Mouse (Mus musculus): ENCODE measurements around the gene Pde4b. TPM values are rescaled to one million over a fixed set of nuclear protein-coding genes. Genes with fewer than 3 reads are reported as not detected.

Gene Pde4b
- polyA plus RNA-seq, 1 experiment from 2014 or later: 6.8 TPM

GRCm38 (mm10) chr4:102429730-102430341 is 342.5 kb downstream of the Pde4b start:
- 15% methylated on average over 4 of the region's 4 CpGs for WGBS
- H3K27ac ChIP-seq (replicated peaks; ENCODE audit: low read depth, low read length): 0 out of 2 replicates have a peak overlapping the region, but pooled peaks have one; percentile 30

GRCm38 (mm10) chr4:102432040-102432782 is 344.9 kb downstream of the Pde4b start:
- Histone ChIP-seq H3K36me3 (ENCODE audit: control insufficient read depth, insufficient read depth, low read length) (no peaks in the 10 kb centered on the region), H3K4me1 (ENCODE audit: control insufficient read depth, insufficient read depth, low read length) (peaks cover 4% of the 10 kb centered on the region; the same call in 1 of the 2 replicates), H3K9me3 (ENCODE audit: control insufficient read depth, low read length) (no peaks in the 10 kb centered on the region), H3K4me2 (ENCODE audit: low read depth, severe bottlenecking) (no peak overlapping the region), H3K9ac (ENCODE audit: low read length) (no peak overlapping the region), H3K27ac (replicated peaks; ENCODE audit: low read depth, low read length) (no peak overlapping the region), H3K4me3 (ENCODE audit: low read depth, low read length) (no peak overlapping the region), H3K27me3 (ENCODE audit: control insufficient read depth, insufficient read depth, low read length) (no peaks in the 10 kb centered on the region)
- WGBS: 50% methylated on average over 9 of the region's 9 CpGs
- DNase-seq (ENCODE audit: low spot score) (no peak), ATAC-seq (ENCODE audit: insufficient number of reproducible peaks, low FRiP score, low TSS enrichment, low read depth) (no peak)

More at GRCm38 (mm10) chr4:102429730-102430341, 342.5 kb downstream of the Pde4b start:
- Histone ChIP-seq H3K9ac (ENCODE audit: low read length) (no peak overlapping the region), H3K27me3 (ENCODE audit: control insufficient read depth, insufficient read depth, low read length) (no peaks in the 10 kb centered on the region), H3K4me2 (ENCODE audit: low read depth, severe bottlenecking) (no peak overlapping the region), H3K36me3 (ENCODE audit: control insufficient read depth, insufficient read depth, low read length) (no peaks in the 10 kb centered on the region), H3K4me3 (ENCODE audit: low read depth, low read length) (no peak overlapping the region), H3K9me3 (ENCODE audit: control insufficient read depth, low read length) (no peaks in the 10 kb centered on the region), H3K4me1 (ENCODE audit: control insufficient read depth, insufficient read depth, low read length) (peaks cover 4% of the 10 kb centered on the region; the same call in 1 of the 2 replicates)
- DNase-seq (ENCODE audit: low spot score) (no peak), ATAC-seq (ENCODE audit: insufficient number of reproducible peaks, low FRiP score, low TSS enrichment, low read depth) (0 out of 2 replicates have a peak, but pooled peaks have one; percentile 6)

- no peaks in the 10 kb centered on the region for H3K4me1 ChIP-seq (ENCODE audit: control insufficient read depth, insufficient read depth, low read length)
- H3K9me3 ChIP-seq (ENCODE audit: control insufficient read depth, low read length): no peaks in the 10 kb centered on the region
- H3K4me2 ChIP-seq (ENCODE audit: low read depth, severe bottlenecking): no peak overlapping the region
- DNase-seq (ENCODE audit: low spot score): no peak
- no peak overlapping the region for H3K4me3 ChIP-seq (ENCODE audit: low read depth, low read length)
- no peaks in the 10 kb centered on the region for H3K36me3 ChIP-seq (ENCODE audit: control insufficient read depth, insufficient read depth, low read length)
- H3K27me3 ChIP-seq (ENCODE audit: control insufficient read depth, insufficient read depth, low read length): no peaks in the 10 kb centered on the region
- WGBS: 69% methylated on average over 5 of the region's 5 CpGs
- no peak overlapping the region for H3K9ac ChIP-seq (ENCODE audit: low read length)
- H3K27ac ChIP-seq (replicated peaks; ENCODE audit: low read depth, low read length): no peak overlapping the region
- no peak for ATAC-seq (ENCODE audit: insufficient number of reproducible peaks, low FRiP score, low TSS enrichment, low read depth)
Observed at GRCm38 (mm10) chr4:102439401-102440118, 352.2 kb downstream of the Pde4b start.

GRCm38 (mm10) chr4:102440119-102440481 is 352.8 kb downstream of the Pde4b start:
- WGBS: 68% methylated on average over 4 of the region's 4 CpGs
- no peaks in the 10 kb centered on the region for H3K36me3 ChIP-seq (ENCODE audit: control insufficient read depth, insufficient read depth, low read length)
- no peak overlapping the region for H3K4me3 ChIP-seq (ENCODE audit: low read depth, low read length)
- ATAC-seq (ENCODE audit: insufficient number of reproducible peaks, low FRiP score, low TSS enrichment, low read depth) (no peak), DNase-seq (ENCODE audit: low spot score) (no peak)
- no peak overlapping the region for H3K27ac ChIP-seq (replicated peaks; ENCODE audit: low read depth, low read length)
- no peaks in the 10 kb centered on the region for H3K27me3 ChIP-seq (ENCODE audit: control insufficient read depth, insufficient read depth, low read length)
- no peak overlapping the region for H3K9ac ChIP-seq (ENCODE audit: low read length)
- no peaks in the 10 kb centered on the region for H3K4me1 ChIP-seq (ENCODE audit: control insufficient read depth, insufficient read depth, low read length)
- H3K4me2 ChIP-seq (ENCODE audit: low read depth, severe bottlenecking): no peak overlapping the region
- no peaks in the 10 kb centered on the region for H3K9me3 ChIP-seq (ENCODE audit: control insufficient read depth, low read length)

- Histone ChIP-seq H3K27me3 (ENCODE audit: control insufficient read depth, insufficient read depth, low read length) (no peaks in the 10 kb centered on the region), H3K4me1 (ENCODE audit: control insufficient read depth, insufficient read depth, low read length) (no peaks in the 10 kb centered on the region), H3K9ac (ENCODE audit: low read length) (no peak overlapping the region), H3K36me3 (ENCODE audit: control insufficient read depth, insufficient read depth, low read length) (no peaks in the 10 kb centered on the region), H3K4me2 (ENCODE audit: low read depth, severe bottlenecking) (no peak overlapping the region), H3K27ac (replicated peaks; ENCODE audit: low read depth, low read length) (no peak overlapping the region), H3K9me3 (ENCODE audit: control insufficient read depth, low read length) (no peaks in the 10 kb centered on the region), H3K4me3 (ENCODE audit: low read depth, low read length) (no peak overlapping the region)
- no peak for DNase-seq (ENCODE audit: low spot score)
- no peak for ATAC-seq (ENCODE audit: insufficient number of reproducible peaks, low FRiP score, low TSS enrichment, low read depth)
- WGBS: 75% methylated on average over 5 of the region's 5 CpGs
Observed at GRCm38 (mm10) chr4:102443533-102443932, 356.2 kb downstream of the Pde4b start.

- no peaks in the 10 kb centered on the region for H3K36me3 ChIP-seq (ENCODE audit: control insufficient read depth, insufficient read depth, low read length)
- DNase-seq (ENCODE audit: low spot score) (no peak), ATAC-seq (ENCODE audit: insufficient number of reproducible peaks, low FRiP score, low TSS enrichment, low read depth) (no peak)
- no peak overlapping the region for H3K27ac ChIP-seq (replicated peaks; ENCODE audit: low read depth, low read length)
- no peak overlapping the region for H3K4me2 ChIP-seq (ENCODE audit: low read depth, severe bottlenecking)
- H3K27me3 ChIP-seq (ENCODE audit: control insufficient read depth, insufficient read depth, low read length): no peaks in the 10 kb centered on the region
- WGBS: 85% methylated on average over 3 of the region's 3 CpGs
- H3K9ac ChIP-seq (ENCODE audit: low read length): no peak overlapping the region
- H3K4me3 ChIP-seq (ENCODE audit: low read depth, low read length): no peak overlapping the region
- no peaks in the 10 kb centered on the region for H3K9me3 ChIP-seq (ENCODE audit: control insufficient read depth, low read length)
- no peaks in the 10 kb centered on the region for H3K4me1 ChIP-seq (ENCODE audit: control insufficient read depth, insufficient read depth, low read length)
Observed at GRCm38 (mm10) chr4:102444501-102444900, 357.2 kb downstream of the Pde4b start.

GRCm38 (mm10) chr4:102446160-102446945 is 359.0 kb downstream of the Pde4b start:
- WGBS: 77% methylated on average over 8 of the region's 8 CpGs
- Histone ChIP-seq H3K27me3 (ENCODE audit: control insufficient read depth, insufficient read depth, low read length) (no peaks in the 10 kb centered on the region), H3K4me1 (ENCODE audit: control insufficient read depth, insufficient read depth, low read length) (no peaks in the 10 kb centered on the region), H3K9ac (ENCODE audit: low read length) (no peak overlapping the region), H3K9me3 (ENCODE audit: control insufficient read depth, low read length) (no peaks in the 10 kb centered on the region), H3K36me3 (ENCODE audit: control insufficient read depth, insufficient read depth, low read length) (no peaks in the 10 kb centered on the region), H3K27ac (replicated peaks; ENCODE audit: low read depth, low read length) (no peak overlapping the region), H3K4me3 (ENCODE audit: low read depth, low read length) (no peak overlapping the region), H3K4me2 (ENCODE audit: low read depth, severe bottlenecking) (no peak overlapping the region)
- DNase-seq (ENCODE audit: low spot score): no peak
- peak; percentile 54; the same call in 1 of the 2 replicates for ATAC-seq (ENCODE audit: insufficient number of reproducible peaks, low FRiP score, low TSS enrichment, low read depth)

GRCm38 (mm10) chr4:102456426-102456825 is 369.1 kb downstream of the Pde4b start:
- Histone ChIP-seq H3K4me2 (ENCODE audit: low read depth, severe bottlenecking) (no peak overlapping the region), H3K4me3 (ENCODE audit: low read depth, low read length) (no peak overlapping the region), H3K4me1 (ENCODE audit: control insufficient read depth, insufficient read depth, low read length) (no peaks in the 10 kb centered on the region), H3K36me3 (ENCODE audit: control insufficient read depth, insufficient read depth, low read length) (no peaks in the 10 kb centered on the region), H3K9me3 (ENCODE audit: control insufficient read depth, low read length) (no peaks in the 10 kb centered on the region), H3K27ac (replicated peaks; ENCODE audit: low read depth, low read length) (no peak overlapping the region), H3K27me3 (ENCODE audit: control insufficient read depth, insufficient read depth, low read length) (no peaks in the 10 kb centered on the region), H3K9ac (ENCODE audit: low read length) (no peak overlapping the region)
- 80% methylated on average over 3 of the region's 3 CpGs for WGBS
- DNase-seq (ENCODE audit: low spot score) (no peak), ATAC-seq (ENCODE audit: insufficient number of reproducible peaks, low FRiP score, low TSS enrichment, low read depth) (no peak)
